Mouse (Mus musculus) heart, embryonic 11.5 days (tissue): ENCODE data around the gene Stim1. TPM values are rescaled to one million over a fixed set of nuclear protein-coding genes. Genes with fewer than 3 reads are reported as not detected.

Experiments
- ATAC-seq: fragments of 200-750 bp; cut with Nextera tagmentation; replicated peaks from 2 replicates; pipeline ENCODE4 v1.8.0; 2017; ENCODE audit warnings: moderate library complexity; ENCODE audit not compliant: insufficient number of reproducible peaks, low FRiP score, low TSS enrichment
- H3K27ac ChIP-seq: fragments of 300-500 bp; sonication (generic); 2 replicates; pipeline ENCODE4 v1.5.1; 2014; ENCODE audit warnings: mild to moderate bottlenecking, low read depth, low read length
- H3K27me3 ChIP-seq: fragments of 300-500 bp; sonication (generic); 2 replicates; pipeline ENCODE4 v1.6.1; 2014; ENCODE audit warnings: mild to moderate bottlenecking, low read length, mixed read lengths; ENCODE audit not compliant: control insufficient read depth, insufficient read depth
- H3K36me3 ChIP-seq: fragments of 300-500 bp; sonication (generic); 2 replicates; pipeline ENCODE4 v1.6.1; 2014; ENCODE audit warnings: mild to moderate bottlenecking, low read length, moderate library complexity, mixed read lengths; ENCODE audit not compliant: control insufficient read depth, insufficient read depth
- H3K4me1 ChIP-seq: fragments of 300-500 bp; sonication (generic); 2 replicates; pipeline ENCODE4 v1.6.1; 2014; ENCODE audit warnings: low read length; ENCODE audit not compliant: control insufficient read depth, insufficient read depth
- H3K4me2 ChIP-seq: fragments of 300-500 bp; sonication (generic); 2 replicates; pipeline ENCODE4 v1.6.1; 2014; ENCODE audit warnings: mild to moderate bottlenecking, moderate library complexity
- H3K4me3 ChIP-seq: fragments of 300-500 bp; sonication (generic); 2 replicates; pipeline ENCODE4 v1.5.1; 2014; ENCODE audit warnings: low read depth, low read length
- H3K9ac ChIP-seq: fragments of 300-500 bp; sonication (generic); 2 replicates; pipeline ENCODE4 v1.6.1; 2014; ENCODE audit warnings: mild to moderate bottlenecking, low read depth, low read length, moderate library complexity
- H3K9me3 ChIP-seq: fragments of 300-500 bp; sonication (generic); replicated peaks from 2 replicates; pipeline ENCODE4 v1.6.1; 2016; ENCODE audit warnings: low read length; ENCODE audit not compliant: control insufficient read depth
- WGBS: fragments of 180-500 bp; shearing (Covaris S2); extraction: QIAGEN DNeasy Blood & Tissue Kit; methylation state at CpG from one replicate; pipeline ENCODE4 v1.1.7; 2014; ENCODE audit not compliant: insufficient replicate concordance; 5-methylcytosine and 5-hydroxymethylcytosine counted together
- polyA plus RNA-seq: library from polyadenylated mRNA; unstranded; fragments of >200 nt; fragmentation: Nextera tagmentation; extraction: Ambion mirVana; gene quantifications from 2 replicates; pipeline ENCODE4 v1.2.1, GENCODE M21; 2014

The Stim1 gene
- 9.1 and 13.5 TPM in 2 replicates for polyA plus RNA-seq

DNA sequence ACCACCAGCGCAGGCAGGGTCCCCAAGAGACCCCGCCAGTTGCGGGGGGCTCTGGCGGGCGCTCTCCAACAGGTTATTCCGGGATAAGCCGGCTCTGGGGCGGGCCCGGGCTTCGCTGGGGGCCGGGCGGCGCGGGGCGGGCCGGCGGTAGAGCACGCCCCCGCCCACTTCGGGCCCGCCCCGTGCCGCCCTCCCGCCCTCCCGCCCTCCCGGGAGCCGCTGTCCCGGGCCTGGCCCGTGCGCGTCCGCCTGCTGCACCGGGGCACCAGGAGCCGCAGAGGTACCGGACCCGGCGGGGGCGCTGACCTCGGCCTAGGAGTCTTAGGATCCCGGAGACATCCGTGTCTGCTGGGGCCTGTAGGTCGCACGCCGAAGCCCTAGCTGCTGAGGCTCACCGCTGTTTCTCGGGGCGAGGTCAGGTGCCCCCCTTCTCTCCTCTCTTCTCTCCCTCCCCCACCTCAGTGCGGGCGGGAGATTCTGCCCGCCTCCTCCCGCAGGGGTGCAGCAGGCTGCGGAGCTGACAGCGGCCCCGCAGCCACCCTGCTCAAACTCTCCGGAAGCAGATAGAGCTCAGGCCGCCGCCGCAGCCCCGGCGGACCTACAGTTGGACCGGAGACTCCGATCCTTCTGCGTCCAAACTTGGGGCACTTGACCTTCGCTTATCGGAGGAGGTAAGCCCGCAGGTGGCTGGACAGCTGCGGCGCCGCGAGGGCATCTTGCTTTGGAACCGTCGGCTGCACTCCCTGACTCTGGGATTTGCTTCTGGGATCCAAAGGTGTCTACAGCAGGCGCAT is at the start of gene Stim1:
TSS of gene Stim1 (plus strand) at position 206 of the 794 bp plus-strand sequence.
- peak within 1 kb of the TSS; percentile 98 for H3K4me2 ChIP-seq
- no peaks in the 10 kb centered on the region for H3K27me3 ChIP-seq
- no peaks in the 10 kb centered on the region for H3K4me1 ChIP-seq
- no peaks in the 10 kb centered on the region for H3K9me3 ChIP-seq
- peak within 1 kb of the TSS; percentile 77 for H3K9ac ChIP-seq
- H3K4me3 ChIP-seq: peak within 1 kb of the TSS; percentile 84
- no peaks in the 10 kb centered on the region for H3K36me3 ChIP-seq
- peak within 1 kb of the TSS; percentile 31; the same call in 1 of the 2 replicates for H3K27ac ChIP-seq
- ATAC-seq: peak; percentile 95
- under 1% methylated on average over 44 of the region's 73 CpGs for WGBS

DNA sequence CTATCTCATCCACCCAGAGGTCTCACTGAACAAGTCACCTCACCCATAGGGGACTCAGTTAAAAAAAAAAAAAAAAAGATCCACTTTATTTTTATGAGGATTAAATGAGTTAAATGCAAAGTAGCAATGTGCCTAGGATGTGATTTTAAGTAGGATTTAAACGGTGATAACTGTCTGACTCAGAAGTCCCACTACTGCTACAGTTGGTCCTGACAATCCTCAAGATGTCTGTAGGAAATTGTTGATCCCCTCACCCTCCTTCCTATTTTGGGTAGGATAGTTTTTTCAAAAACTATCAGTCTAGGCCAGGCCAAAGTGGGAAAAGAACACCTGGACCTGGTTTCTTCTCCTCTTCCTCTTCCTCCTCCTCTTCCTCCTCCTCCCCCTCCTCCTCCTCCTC is 45.7 kb upstream of the Stim1 start:
- no peak overlapping the region for H3K27ac ChIP-seq
- no peak overlapping the region for H3K9ac ChIP-seq
- H3K4me1 ChIP-seq: peaks cover 2% of the 10 kb centered on the region; the same call in 1 of the 2 replicates
- H3K27me3 ChIP-seq: no peaks in the 10 kb centered on the region
- H3K36me3 ChIP-seq: no peaks in the 10 kb centered on the region
- no peak for ATAC-seq
- 39% methylated on average over 1 of the region's 1 CpGs for WGBS
- peak overlapping the region; percentile 85 for H3K4me2 ChIP-seq
- H3K4me3 ChIP-seq: peak overlapping the region; percentile 68
- H3K9me3 ChIP-seq: no peaks in the 10 kb centered on the region

DNA sequence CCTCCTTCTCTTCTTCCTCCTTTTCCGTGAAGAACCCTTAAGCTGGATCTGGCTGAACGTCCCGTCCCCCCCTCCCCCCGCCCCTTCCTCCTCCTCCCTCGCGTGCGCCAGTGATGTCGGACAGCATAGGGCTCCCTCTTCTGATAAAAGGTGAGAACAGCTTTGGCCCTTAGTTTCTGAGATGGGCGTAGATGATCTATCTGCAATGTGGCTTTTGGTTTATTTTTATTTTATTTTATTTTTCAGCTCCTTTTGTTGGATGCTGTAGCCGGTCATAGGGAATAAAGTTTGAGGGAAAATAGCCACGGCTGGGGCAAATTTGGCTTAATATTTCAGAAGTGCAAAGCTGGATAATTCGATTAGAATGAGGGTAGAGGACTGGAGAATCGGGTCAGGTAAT is 45.3 kb upstream of the Stim1 start:
- Histone ChIP-seq H3K36me3 (no peaks in the 10 kb centered on the region), H3K9me3 (no peaks in the 10 kb centered on the region), H3K4me1 (peaks cover 2% of the 10 kb centered on the region; the same call in 1 of the 2 replicates), H3K27ac (no peak overlapping the region), H3K4me3 (peak overlapping the region; percentile 68), H3K4me2 (peak overlapping the region; percentile 85), H3K27me3 (no peaks in the 10 kb centered on the region), H3K9ac (no peak overlapping the region; the same call in 1 of the 2 replicates)
- under 1% methylated on average over 6 of the region's 13 CpGs for WGBS
- ATAC-seq: no peak; the same call in 1 of the 2 replicates

DNA sequence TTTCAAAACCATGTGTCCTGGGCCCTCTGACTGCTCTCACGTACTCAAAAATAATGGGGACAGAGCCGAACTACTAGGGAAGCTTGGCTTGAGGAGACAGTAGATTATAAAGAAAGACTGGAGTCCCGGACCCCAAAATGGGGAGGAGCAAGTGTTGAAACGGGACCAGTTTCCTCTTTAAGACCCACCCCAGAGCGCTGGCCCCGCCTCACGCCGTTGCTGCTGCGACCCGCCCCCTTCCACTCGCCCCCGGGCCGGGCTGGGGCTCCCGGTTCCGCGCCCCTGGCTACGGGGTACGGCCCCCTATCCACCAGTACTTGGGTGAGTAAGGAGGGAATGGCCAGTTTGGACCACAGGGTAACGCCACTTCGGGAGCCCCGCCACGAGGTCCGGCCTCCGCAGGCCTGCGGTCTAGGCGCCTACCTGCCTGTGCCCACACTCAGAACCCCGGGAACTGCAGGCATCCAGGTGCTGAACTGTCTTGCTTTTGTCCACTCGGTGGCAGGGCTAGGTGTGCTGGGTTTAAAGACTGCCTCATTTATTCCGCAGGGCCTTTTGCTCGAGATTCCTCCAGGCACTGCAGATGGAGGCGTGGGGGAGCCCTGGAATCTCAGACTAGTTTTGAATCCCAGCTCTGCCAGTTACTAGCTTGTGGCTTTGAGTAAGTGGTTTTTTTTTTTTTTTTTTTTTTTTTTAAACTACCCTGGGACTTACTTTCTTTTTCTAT is 44.6 kb upstream of the Stim1 start:
- no peaks in the 10 kb centered on the region for H3K36me3 ChIP-seq
- H3K27ac ChIP-seq: no peak overlapping the region
- H3K4me3 ChIP-seq: peak overlapping the region; percentile 68
- H3K9me3 ChIP-seq: no peaks in the 10 kb centered on the region
- H3K4me1 ChIP-seq: peaks cover 2% of the 10 kb centered on the region; the same call in 1 of the 2 replicates
- 2% methylated on average over 31 of the region's 31 CpGs for WGBS
- no peaks in the 10 kb centered on the region for H3K27me3 ChIP-seq
- peak; percentile 81 for ATAC-seq
- peak overlapping the region; percentile 85 for H3K4me2 ChIP-seq
- H3K9ac ChIP-seq: peak overlapping the region; percentile 78

DNA sequence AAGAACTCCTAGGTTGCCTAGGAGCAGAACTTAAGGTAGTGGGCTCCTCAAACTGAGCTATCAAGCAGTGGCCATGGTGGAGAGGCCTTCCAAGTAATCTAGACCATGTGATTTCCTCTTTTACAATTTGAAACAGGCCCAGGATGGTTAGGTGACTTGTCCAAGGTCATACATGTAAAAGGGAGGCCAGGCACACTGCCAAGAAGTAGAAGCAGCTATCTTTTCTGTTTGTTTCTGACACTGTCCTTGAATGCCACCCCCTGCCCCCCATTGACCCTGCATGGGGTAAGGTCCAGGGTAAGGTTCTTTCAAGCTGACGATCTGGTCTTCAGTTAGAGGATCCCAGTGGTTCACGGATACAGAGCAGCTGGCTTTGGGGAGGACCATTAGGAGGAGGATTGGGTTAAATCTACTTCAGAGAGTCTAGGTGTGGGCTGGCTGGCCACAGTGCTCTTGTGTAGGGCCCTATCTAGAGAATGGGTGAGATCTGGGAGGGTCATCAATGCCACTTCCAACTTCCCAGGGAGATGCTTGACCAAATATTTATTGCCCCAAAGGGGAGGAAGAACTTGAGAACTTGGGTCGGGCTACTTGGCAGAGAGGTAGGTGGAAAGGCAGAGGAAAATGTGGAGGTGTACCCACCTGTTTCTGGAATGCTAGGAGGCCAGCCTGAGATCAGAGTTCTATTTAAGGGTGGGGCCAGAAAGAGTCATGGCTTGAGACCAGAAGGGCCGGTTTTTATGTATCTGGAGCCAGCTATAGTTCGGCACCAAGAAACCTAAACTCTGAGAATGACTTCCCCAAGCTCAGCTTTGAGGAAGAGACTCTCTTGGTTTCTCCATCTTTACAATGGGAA is 43.5 kb upstream of the Stim1 start:
- H3K9ac ChIP-seq: no peak overlapping the region
- H3K27me3 ChIP-seq: no peaks in the 10 kb centered on the region
- H3K4me3 ChIP-seq: no peak overlapping the region
- no peaks in the 10 kb centered on the region for H3K36me3 ChIP-seq
- no peak for ATAC-seq
- H3K27ac ChIP-seq: no peak overlapping the region
- H3K9me3 ChIP-seq: no peaks in the 10 kb centered on the region
- 86% methylated on average over 5 of the region's 5 CpGs for WGBS
- H3K4me1 ChIP-seq: peaks cover 2% of the 10 kb centered on the region; the same call in 1 of the 2 replicates
- H3K4me2 ChIP-seq: no peak overlapping the region

DNA sequence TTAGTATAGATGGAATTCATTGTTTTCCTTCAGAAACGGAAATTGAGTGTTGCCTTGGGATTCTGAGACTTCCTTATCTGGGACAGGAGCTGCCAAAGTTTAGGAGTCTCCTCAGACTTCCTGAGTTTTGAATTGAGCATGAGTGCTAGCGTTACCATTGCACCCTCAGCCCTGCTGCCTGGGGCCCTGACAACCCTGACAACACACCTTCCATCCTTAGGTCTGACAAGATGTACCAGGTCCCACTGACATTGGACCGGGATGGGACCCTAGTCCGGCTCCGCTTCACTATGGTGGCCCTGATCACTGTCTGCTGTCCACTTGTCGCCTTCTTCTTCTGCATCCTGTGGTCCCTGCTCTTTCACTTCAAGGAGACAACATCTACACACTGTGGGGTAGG is 41.6 kb upstream of the Stim1 start:
- 82% methylated on average over 6 of the region's 6 CpGs for WGBS
- Histone ChIP-seq H3K36me3 (no peaks in the 10 kb centered on the region), H3K4me1 (peaks cover 2% of the 10 kb centered on the region; the same call in 1 of the 2 replicates), H3K4me2 (no peak overlapping the region), H3K9ac (no peak overlapping the region), H3K4me3 (no peak overlapping the region), H3K9me3 (no peaks in the 10 kb centered on the region), H3K27ac (no peak overlapping the region), H3K27me3 (no peaks in the 10 kb centered on the region)
- ATAC-seq: no peak

DNA sequence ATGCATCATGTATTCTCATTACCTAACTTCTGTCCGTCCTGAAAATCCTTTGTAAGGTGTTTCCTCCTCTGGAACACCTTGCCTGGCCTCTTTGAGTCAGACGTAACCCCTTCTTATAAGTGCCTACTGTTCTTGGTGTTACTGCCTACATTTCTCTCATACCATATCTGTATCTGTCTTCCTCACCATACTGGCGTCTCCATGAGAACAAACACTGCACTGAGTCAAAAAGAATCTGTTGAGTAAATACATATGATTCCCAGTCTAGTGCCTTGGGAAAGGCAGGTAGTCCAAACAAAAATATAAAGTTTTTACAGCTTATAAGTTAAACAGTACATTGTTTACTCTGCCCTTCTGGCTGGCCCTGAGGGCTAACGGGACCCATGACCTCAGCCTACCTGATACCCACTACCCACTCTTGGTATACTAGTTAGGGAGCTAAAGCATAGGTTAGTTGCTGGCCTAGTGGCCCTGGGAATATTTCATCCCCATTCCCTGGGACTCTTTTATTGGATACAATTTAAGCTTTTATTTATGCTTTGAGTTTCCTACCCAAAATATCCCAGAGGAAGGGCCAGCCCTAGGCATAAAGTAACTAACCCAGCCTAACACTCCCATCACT is 39.4 kb upstream of the Stim1 start:
- no peaks in the 10 kb centered on the region for H3K9me3 ChIP-seq
- H3K4me1 ChIP-seq: peaks cover 2% of the 10 kb centered on the region; the same call in 1 of the 2 replicates
- ATAC-seq: no peak
- WGBS: 75% methylated on average over 4 of the region's 4 CpGs
- no peak overlapping the region for H3K27ac ChIP-seq
- H3K36me3 ChIP-seq: no peaks in the 10 kb centered on the region
- no peak overlapping the region for H3K9ac ChIP-seq
- H3K4me2 ChIP-seq: no peak overlapping the region
- H3K4me3 ChIP-seq: no peak overlapping the region
- no peaks in the 10 kb centered on the region for H3K27me3 ChIP-seq

DNA sequence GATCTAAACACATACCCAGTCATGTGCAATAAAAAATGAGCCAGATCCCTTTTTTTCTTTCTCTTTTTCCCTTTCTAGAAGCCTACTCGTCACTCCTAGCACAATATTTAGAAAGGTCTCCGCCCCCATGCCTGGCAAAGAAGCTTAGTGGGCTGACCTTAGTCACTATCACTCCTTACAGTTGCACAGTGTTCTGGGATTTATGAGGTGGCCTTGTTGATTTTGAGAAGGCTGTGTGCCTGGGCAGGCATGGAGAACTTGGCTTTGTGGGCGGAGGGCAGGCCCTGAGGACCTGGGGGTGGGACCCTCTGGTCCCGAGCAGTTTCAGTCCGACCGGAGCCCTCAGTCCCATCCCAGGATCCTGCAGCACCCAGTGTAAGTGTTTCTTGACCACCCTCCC is 37.8 kb upstream of the Stim1 start:
- Histone ChIP-seq H3K27ac (no peak overlapping the region), H3K27me3 (no peaks in the 10 kb centered on the region), H3K36me3 (no peaks in the 10 kb centered on the region), H3K4me1 (no peaks in the 10 kb centered on the region; the same call in 1 of the 2 replicates), H3K9ac (no peak overlapping the region), H3K4me3 (no peak overlapping the region), H3K9me3 (no peaks in the 10 kb centered on the region), H3K4me2 (no peak overlapping the region)
- WGBS: 87% methylated on average over 6 of the region's 6 CpGs
- no peak for ATAC-seq
